Mouse (Mus musculus): ENCODE data around the gene Ltbp1. TPM values are rescaled to one million over a fixed set of nuclear protein-coding genes. Genes with fewer than 3 reads are reported as not detected.
A peak's percentile ranks its signal among the peaks of the same experiment; 100 is the strongest.

Gene Ltbp1
- polyA plus RNA-seq, 1 experiment from 2014 or later: 53.9 TPM

DNA sequence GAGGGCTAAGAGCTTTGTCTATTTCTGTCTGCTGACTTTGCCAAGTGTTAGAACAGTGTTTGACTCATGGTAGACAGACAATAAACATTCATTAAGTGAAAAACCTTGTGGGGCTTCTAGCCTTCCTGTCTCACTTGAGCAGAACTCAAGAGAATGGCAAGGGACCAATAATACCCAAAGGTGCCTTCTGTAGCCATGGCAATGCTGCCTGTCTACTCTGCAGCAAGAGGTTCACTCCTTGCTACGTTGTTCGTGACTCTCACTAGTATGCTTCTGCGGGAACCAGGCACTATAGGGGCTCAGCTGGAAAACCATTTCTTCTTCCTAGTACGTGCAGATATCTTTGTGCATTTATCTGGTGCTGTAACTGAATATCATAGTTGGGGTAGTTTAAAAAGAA, 205.2 kb downstream of the Ltbp1 start:
- no peak for DNase-seq (ENCODE audit: low spot score)
- H3K4me1 ChIP-seq (ENCODE audit: control insufficient read depth, insufficient read depth, low read length): no peaks in the 10 kb centered on the region
- H3K4me2 ChIP-seq (ENCODE audit: low read depth, low read length): no peak overlapping the region
- no peak overlapping the region for H3K27ac ChIP-seq (replicated peaks; ENCODE audit: low read depth, low read length)
- no peaks in the 10 kb centered on the region for H3K36me3 ChIP-seq (ENCODE audit: control insufficient read depth, insufficient read depth, low read length)
- WGBS: 86% methylated on average over 4 of the region's 4 CpGs
- H3K27me3 ChIP-seq (replicated peaks; ENCODE audit: control insufficient read depth, insufficient read depth, low read length): no peaks in the 10 kb centered on the region
- no peaks in the 10 kb centered on the region; the same call in 1 of the 2 replicates for H3K9me3 ChIP-seq (ENCODE audit: control insufficient read depth, low read length)
- no peak overlapping the region for H3K4me3 ChIP-seq (ENCODE audit: low read depth, low read length)
- no peak overlapping the region for H3K9ac ChIP-seq (ENCODE audit: low read depth, low read length)
- peak; percentile 63; the same call in 1 of the 2 replicates for ATAC-seq (ENCODE audit: low read depth)

DNA sequence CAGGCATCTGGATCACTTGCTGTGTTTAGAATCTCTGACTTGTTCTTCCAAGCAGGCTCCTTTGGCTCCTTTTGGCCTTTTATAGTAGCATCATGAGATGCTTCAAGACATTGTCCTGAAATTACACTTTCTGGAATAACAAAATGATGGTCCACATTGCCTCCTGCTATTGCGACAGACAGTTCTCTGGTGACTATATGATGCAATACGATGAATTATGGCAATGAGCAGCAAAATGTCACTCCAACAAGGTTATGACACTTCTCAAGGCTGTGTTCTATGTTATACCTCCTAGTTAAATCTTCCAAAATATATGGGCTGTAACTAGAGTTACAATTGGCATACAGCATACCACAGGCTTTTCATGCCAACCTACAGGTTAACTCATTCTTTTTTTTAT, 211.0 kb downstream of the Ltbp1 start:
- H3K36me3 ChIP-seq (ENCODE audit: control insufficient read depth, insufficient read depth, low read length): no peaks in the 10 kb centered on the region
- H3K4me1 ChIP-seq (ENCODE audit: control insufficient read depth, insufficient read depth, low read length): no peaks in the 10 kb centered on the region
- H3K4me2 ChIP-seq (ENCODE audit: low read depth, low read length): no peak overlapping the region
- H3K27me3 ChIP-seq (replicated peaks; ENCODE audit: control insufficient read depth, insufficient read depth, low read length): no peaks in the 10 kb centered on the region
- ATAC-seq (ENCODE audit: low read depth) (no peak), DNase-seq (ENCODE audit: low spot score) (no peak)
- no peak overlapping the region for H3K4me3 ChIP-seq (ENCODE audit: low read depth, low read length)
- H3K9me3 ChIP-seq (ENCODE audit: control insufficient read depth, low read length): no peaks in the 10 kb centered on the region
- H3K9ac ChIP-seq (ENCODE audit: low read depth, low read length): no peak overlapping the region
- no peak overlapping the region for H3K27ac ChIP-seq (replicated peaks; ENCODE audit: low read depth, low read length)
- WGBS: 94% methylated on average over 2 of the region's 2 CpGs

DNA sequence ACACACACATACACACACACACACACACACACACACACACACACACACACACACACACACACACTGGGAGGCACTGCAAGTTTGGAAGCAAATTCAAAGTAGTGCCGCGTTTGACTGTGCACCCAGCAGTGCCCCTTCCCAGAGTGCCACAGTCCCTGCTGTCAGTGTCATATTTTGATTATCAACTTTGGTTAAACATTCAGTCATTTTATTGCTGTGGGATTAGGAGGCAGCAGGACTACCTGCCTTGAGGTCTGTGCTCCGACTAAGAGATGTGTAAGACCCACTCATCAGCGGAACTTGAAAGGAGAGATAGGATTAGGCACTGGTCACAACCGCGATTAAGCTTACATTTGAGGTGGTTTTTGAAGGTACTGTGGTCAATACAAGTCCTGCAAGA, 213.3 kb downstream of the Ltbp1 start:
- Histone ChIP-seq H3K27ac (replicated peaks; ENCODE audit: low read depth, low read length) (no peak overlapping the region), H3K9me3 (ENCODE audit: control insufficient read depth, low read length) (no peaks in the 10 kb centered on the region), H3K9ac (ENCODE audit: low read depth, low read length) (no peak overlapping the region), H3K4me3 (ENCODE audit: low read depth, low read length) (no peak overlapping the region), H3K4me2 (ENCODE audit: low read depth, low read length) (no peak overlapping the region), H3K36me3 (ENCODE audit: control insufficient read depth, insufficient read depth, low read length) (no peaks in the 10 kb centered on the region), H3K27me3 (replicated peaks; ENCODE audit: control insufficient read depth, insufficient read depth, low read length) (no peaks in the 10 kb centered on the region), H3K4me1 (ENCODE audit: control insufficient read depth, insufficient read depth, low read length) (no peaks in the 10 kb centered on the region)
- 84% methylated on average over 6 of the region's 6 CpGs for whole genome bisulfite sequencing
- ATAC-seq (ENCODE audit: low read depth) (no peak), DNase-seq (ENCODE audit: low spot score) (no peak)

DNA sequence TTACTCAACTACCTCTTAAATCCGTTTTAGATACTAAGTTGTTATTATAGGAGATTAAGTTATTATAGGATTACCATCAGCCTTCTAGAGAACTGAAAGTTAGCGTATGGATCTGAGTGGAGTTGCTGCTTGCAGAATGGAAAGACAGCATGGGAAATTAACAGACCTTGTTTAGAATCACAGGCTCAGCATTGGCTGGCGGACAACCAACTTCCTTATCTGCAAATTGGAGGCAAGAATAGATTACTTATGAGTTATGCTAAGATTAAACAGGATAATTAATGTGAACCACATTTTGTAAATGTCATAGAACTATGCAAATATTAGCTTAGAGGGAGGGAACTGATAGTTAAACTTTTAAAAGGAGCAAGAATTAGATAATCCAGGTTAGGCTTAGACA, 223.0 kb downstream of the Ltbp1 start:
- Histone ChIP-seq H3K4me3 (ENCODE audit: low read depth, low read length) (no peak overlapping the region), H3K36me3 (ENCODE audit: control insufficient read depth, insufficient read depth, low read length) (no peaks in the 10 kb centered on the region), H3K9me3 (ENCODE audit: control insufficient read depth, low read length) (no peaks in the 10 kb centered on the region), H3K27me3 (replicated peaks; ENCODE audit: control insufficient read depth, insufficient read depth, low read length) (no peaks in the 10 kb centered on the region), H3K4me2 (ENCODE audit: low read depth, low read length) (no peak overlapping the region), H3K4me1 (ENCODE audit: control insufficient read depth, insufficient read depth, low read length) (no peaks in the 10 kb centered on the region), H3K9ac (ENCODE audit: low read depth, low read length) (no peak overlapping the region), H3K27ac (replicated peaks; ENCODE audit: low read depth, low read length) (no peak overlapping the region)
- ATAC-seq (ENCODE audit: low read depth): no peak
- no peak for DNase-seq (ENCODE audit: low spot score)
- 73% methylated on average over 3 of the region's 3 CpGs for WGBS

DNA sequence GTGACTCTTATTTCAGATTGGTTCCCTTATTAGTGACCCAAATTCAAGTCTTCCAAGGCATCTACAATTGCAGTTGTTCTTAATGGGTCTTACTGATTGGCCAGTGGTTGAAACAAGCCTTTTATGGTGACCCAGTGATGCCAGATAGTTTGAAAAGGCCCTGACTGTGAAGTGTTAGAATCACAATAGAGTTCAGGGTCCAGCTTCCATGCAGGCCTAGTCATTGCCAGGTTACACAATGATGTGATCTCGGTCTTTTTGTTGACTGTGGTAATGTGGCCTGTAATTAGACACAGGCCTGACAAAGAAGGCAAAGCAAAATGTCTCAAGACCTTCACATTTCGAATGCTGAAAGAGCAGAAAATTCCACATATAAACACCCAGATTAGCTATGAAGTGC, 227.8 kb downstream of the Ltbp1 start:
- Histone ChIP-seq H3K27me3 (replicated peaks; ENCODE audit: control insufficient read depth, insufficient read depth, low read length) (no peaks in the 10 kb centered on the region), H3K9ac (ENCODE audit: low read depth, low read length) (no peak overlapping the region), H3K9me3 (ENCODE audit: control insufficient read depth, low read length) (no peaks in the 10 kb centered on the region), H3K36me3 (ENCODE audit: control insufficient read depth, insufficient read depth, low read length) (no peaks in the 10 kb centered on the region), H3K4me1 (ENCODE audit: control insufficient read depth, insufficient read depth, low read length) (peaks cover 7% of the 10 kb centered on the region; the same call in 1 of the 2 replicates), H3K4me3 (ENCODE audit: low read depth, low read length) (no peak overlapping the region), H3K4me2 (ENCODE audit: low read depth, low read length) (no peak overlapping the region), H3K27ac (replicated peaks; ENCODE audit: low read depth, low read length) (no peak overlapping the region)
- 66% methylated on average over 2 of the region's 2 CpGs for WGBS
- ATAC-seq (ENCODE audit: low read depth) (no peak), DNase-seq (ENCODE audit: low spot score) (no peak)

DNA sequence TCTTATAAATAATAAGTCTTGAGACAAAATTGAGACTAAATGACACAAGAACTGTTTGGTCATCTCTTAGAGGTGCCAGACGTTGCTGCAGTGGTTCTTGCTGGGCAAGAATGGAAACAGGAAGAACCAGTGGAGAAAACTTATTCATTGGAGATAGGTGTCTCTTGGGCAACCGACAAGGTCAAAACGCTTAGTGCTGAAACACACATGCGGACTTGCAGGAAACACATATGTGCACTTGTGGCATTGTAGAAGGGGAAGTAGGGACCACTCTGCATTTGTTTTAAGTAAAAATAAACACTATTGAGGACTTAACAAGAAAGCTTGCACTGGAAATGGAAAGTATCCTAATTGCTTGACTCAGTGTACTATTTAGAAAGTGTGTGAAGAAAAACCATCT, 228.6 kb downstream of the Ltbp1 start:
- no peak for ATAC-seq (ENCODE audit: low read depth)
- DNase-seq (ENCODE audit: low spot score): no peak
- H3K4me3 ChIP-seq (ENCODE audit: low read depth, low read length): no peak overlapping the region
- H3K27ac ChIP-seq (replicated peaks; ENCODE audit: low read depth, low read length): no peak overlapping the region
- no peaks in the 10 kb centered on the region for H3K27me3 ChIP-seq (replicated peaks; ENCODE audit: control insufficient read depth, insufficient read depth, low read length)
- WGBS: 86% methylated on average over 4 of the region's 4 CpGs
- no peak overlapping the region for H3K9ac ChIP-seq (ENCODE audit: low read depth, low read length)
- no peak overlapping the region for H3K4me2 ChIP-seq (ENCODE audit: low read depth, low read length)
- no peaks in the 10 kb centered on the region for H3K9me3 ChIP-seq (ENCODE audit: control insufficient read depth, low read length)
- peaks cover 7% of the 10 kb centered on the region; the same call in 1 of the 2 replicates for H3K4me1 ChIP-seq (ENCODE audit: control insufficient read depth, insufficient read depth, low read length)
- no peaks in the 10 kb centered on the region for H3K36me3 ChIP-seq (ENCODE audit: control insufficient read depth, insufficient read depth, low read length)

DNA sequence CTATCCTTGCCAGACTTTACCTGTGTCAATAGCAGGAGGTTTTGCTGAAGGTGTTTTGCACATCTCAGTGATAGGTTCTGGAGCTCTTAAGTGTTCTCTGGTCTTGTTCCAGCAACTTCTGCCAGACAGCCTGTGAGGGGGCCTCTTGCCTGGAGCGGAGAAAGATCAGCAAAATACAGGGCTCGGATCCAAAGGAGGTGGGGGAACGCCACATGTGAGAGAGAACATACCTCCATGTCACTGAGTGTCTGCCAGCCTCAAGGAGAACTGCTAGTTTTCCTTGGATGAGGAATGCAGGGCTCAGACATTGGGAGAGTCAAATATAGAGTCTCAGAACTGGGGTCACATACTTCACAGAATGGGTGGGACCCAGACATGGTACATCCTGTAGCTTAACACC, 230.4 kb downstream of the Ltbp1 start:
- Histone ChIP-seq H3K9ac (ENCODE audit: low read depth, low read length) (no peak overlapping the region), H3K36me3 (ENCODE audit: control insufficient read depth, insufficient read depth, low read length) (no peaks in the 10 kb centered on the region), H3K4me1 (ENCODE audit: control insufficient read depth, insufficient read depth, low read length) (peaks cover 7% of the 10 kb centered on the region; the same call in 1 of the 2 replicates), H3K4me2 (ENCODE audit: low read depth, low read length) (no peak overlapping the region), H3K4me3 (ENCODE audit: low read depth, low read length) (no peak overlapping the region), H3K27ac (replicated peaks; ENCODE audit: low read depth, low read length) (peak overlapping the region; percentile 28), H3K27me3 (replicated peaks; ENCODE audit: control insufficient read depth, insufficient read depth, low read length) (no peaks in the 10 kb centered on the region), H3K9me3 (ENCODE audit: control insufficient read depth, low read length) (no peaks in the 10 kb centered on the region)
- ATAC-seq (ENCODE audit: low read depth): peak; percentile 60
- DNase-seq (ENCODE audit: low spot score): peak; percentile 80
- WGBS: 39% methylated on average over 3 of the region's 3 CpGs

DNA sequence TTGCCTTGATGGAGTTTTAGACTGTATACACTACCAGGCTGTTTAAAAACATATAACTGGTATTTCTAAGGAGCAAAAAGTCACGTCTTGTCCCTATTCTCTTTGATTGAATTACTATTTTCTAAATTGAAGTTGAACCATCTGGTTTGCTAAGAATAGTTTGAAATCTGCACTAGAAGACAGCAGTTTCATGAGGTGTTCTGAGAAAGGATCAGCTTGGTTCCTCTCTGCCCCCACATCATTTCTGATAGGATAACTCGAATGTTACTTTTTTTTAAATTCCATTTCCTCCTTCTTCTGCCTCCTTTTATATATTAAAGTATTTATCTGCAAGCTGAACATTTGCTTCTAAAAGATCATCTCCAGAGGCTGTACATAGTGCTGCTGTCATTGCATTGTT, 231.2 kb downstream of the Ltbp1 start:
- no peak overlapping the region for H3K27ac ChIP-seq (replicated peaks; ENCODE audit: low read depth, low read length)
- 75% methylated on average over 2 of the region's 2 CpGs for WGBS
- ATAC-seq (ENCODE audit: low read depth) (no peak), DNase-seq (ENCODE audit: low spot score) (no peak)
- H3K4me3 ChIP-seq (ENCODE audit: low read depth, low read length): no peak overlapping the region
- no peaks in the 10 kb centered on the region for H3K27me3 ChIP-seq (replicated peaks; ENCODE audit: control insufficient read depth, insufficient read depth, low read length)
- H3K4me2 ChIP-seq (ENCODE audit: low read depth, low read length): no peak overlapping the region
- H3K4me1 ChIP-seq (ENCODE audit: control insufficient read depth, insufficient read depth, low read length): peaks cover 7% of the 10 kb centered on the region; the same call in 1 of the 2 replicates
- H3K9me3 ChIP-seq (ENCODE audit: control insufficient read depth, low read length): no peaks in the 10 kb centered on the region
- no peak overlapping the region for H3K9ac ChIP-seq (ENCODE audit: low read depth, low read length)
- no peaks in the 10 kb centered on the region for H3K36me3 ChIP-seq (ENCODE audit: control insufficient read depth, insufficient read depth, low read length)

DNA sequence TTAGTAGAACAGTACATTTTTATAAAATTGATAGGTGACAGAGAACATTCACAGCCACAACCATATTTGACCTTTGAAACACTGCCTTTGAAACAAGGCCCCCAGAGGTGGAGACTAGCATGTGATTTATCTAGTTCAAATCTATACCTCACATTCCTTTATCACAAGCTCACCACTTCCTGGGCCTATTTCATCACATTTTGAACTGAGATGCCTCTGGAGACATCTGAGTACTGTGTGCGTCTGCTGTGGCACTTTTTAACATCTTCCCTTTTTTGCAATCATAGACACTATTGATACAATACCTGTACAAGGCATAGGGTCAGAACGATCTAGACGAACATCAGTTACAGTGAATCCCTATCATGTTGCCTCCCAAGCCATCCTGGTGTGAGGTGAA, 232.1 kb downstream of the Ltbp1 start:
- WGBS: 86% methylated on average over 3 of the region's 3 CpGs
- no peak for DNase-seq (ENCODE audit: low spot score)

More for the DNA sequence above, 232.1 kb downstream of the Ltbp1 start:
- Histone ChIP-seq H3K4me1 (ENCODE audit: control insufficient read depth, insufficient read depth, low read length) (peaks cover 7% of the 10 kb centered on the region; the same call in 1 of the 2 replicates), H3K4me2 (ENCODE audit: low read depth, low read length) (no peak overlapping the region), H3K36me3 (ENCODE audit: control insufficient read depth, insufficient read depth, low read length) (no peaks in the 10 kb centered on the region), H3K27ac (replicated peaks; ENCODE audit: low read depth, low read length) (no peak overlapping the region), H3K9me3 (ENCODE audit: control insufficient read depth, low read length) (no peaks in the 10 kb centered on the region), H3K9ac (ENCODE audit: low read depth, low read length) (no peak overlapping the region), H3K4me3 (ENCODE audit: low read depth, low read length) (no peak overlapping the region), H3K27me3 (replicated peaks; ENCODE audit: control insufficient read depth, insufficient read depth, low read length) (no peaks in the 10 kb centered on the region)
- ATAC-seq (ENCODE audit: low read depth): no peak

Measured in embryonic facial prominence, embryonic 14.5 days (tissue).